Mouse (Mus musculus) heart, adult 2 months (tissue): ENCODE measurements around the gene Lamc2. TPM values are rescaled to one million over a fixed set of nuclear protein-coding genes. Genes with fewer than 3 reads are reported as not detected.

ENCODE experiments used
- DNase-seq, 2 experiments: peaks; one replicate each; pipeline ENCODE4 v3.0.0; 2021
- H3K27ac ChIP-seq: fragments of 200-600 bp; 2 replicates; pipeline ENCODE4 v1.8.1; 2022
- H3K27me3 ChIP-seq: fragments of 200-500 bp; 2 replicates; pipeline ENCODE4 v1.6.1; 2012; ENCODE audit warnings: mild to moderate bottlenecking, low read length, inconsistent platforms, mixed read lengths; ENCODE audit not compliant: control insufficient read depth, insufficient read depth
- H3K36me3 ChIP-seq: fragments of 200-500 bp; 2 replicates; pipeline ENCODE4 v1.6.1; 2012; ENCODE audit warnings: low read length, inconsistent platforms; ENCODE audit not compliant: control insufficient read depth, insufficient read depth
- H3K4me1 ChIP-seq: fragments of 200-500 bp; 2 replicates; pipeline ENCODE4 v1.6.1; 2011; ENCODE audit warnings: low read length; ENCODE audit not compliant: control insufficient read depth, insufficient read depth
- H3K4me3 ChIP-seq: fragments of 200-600 bp; 2 replicates; pipeline ENCODE4 v1.8.1; 2022
- H3K79me2 ChIP-seq: fragments of 200-500 bp; replicated peaks from 2 replicates; pipeline ENCODE4 v1.6.1; 2012; ENCODE audit warnings: mild to moderate bottlenecking, inconsistent platforms, low read length, moderate library complexity, mixed read lengths; ENCODE audit not compliant: control insufficient read depth, insufficient read depth
- H3K9ac ChIP-seq: fragments of 200-500 bp; 2 replicates; pipeline ENCODE4 v1.6.1; 2012; ENCODE audit warnings: low read depth, mild to moderate bottlenecking, control low read depth, inconsistent platforms, low read length, mixed read lengths
- CTCF ChIP-seq: fragments of 200-600 bp; IDR thresholded peaks from 2 replicates; pipeline ENCODE4 v1.8.1; 2022; ENCODE audit warnings: antibody characterized with exemption, mild to moderate bottlenecking, moderate library complexity
- EP300 ChIP-seq: fragments of 200-500 bp; IDR thresholded peaks from 2 replicates; pipeline ENCODE4 v1.6.1; 2011; ENCODE audit warnings: low read depth, low read length, control low read depth; ENCODE audit not compliant: insufficient read depth
- POLR2A ChIP-seq: fragments of 200-500 bp; IDR thresholded peaks from 2 replicates; pipeline ENCODE4 v1.6.1; 2011; ENCODE audit warnings: mild to moderate bottlenecking, low read depth, low read length, control low read depth; ENCODE audit not compliant: insufficient read depth
- WGBS: fragments of 180-500 bp; shearing (Covaris S2); methylation state at CpG from one replicate; pipeline ENCODE4 v1.1.7; 2018; 5-methylcytosine and 5-hydroxymethylcytosine counted together
- intact Hi-C: fragments of 180-260 bp; cut with DNase I; formaldehyde crosslinking; loops from one replicate; pipeline ENCODE4 v1.15.1; 2025
- polyA plus RNA-seq: library from polyadenylated mRNA; depleted of rRNA; stranded (reverse); fragments of >200 nt; gene quantifications from 2 replicates; pipeline ENCODE4 v1.2.3, GENCODE M21; 2012
- total RNA-seq, 2 experiments: library from RNA; stranded (reverse); gene quantifications; 2 replicates each; pipeline ENCODE4 v1.2.3; 2021

Lamc2 gene
- total and polyA plus RNA-seq, 3 experiments: 1.6 to 11.8 (median 9.3) TPM

- TF ChIP-seq CTCF: no peak
- TF ChIP-seq EP300: no peak
- TF ChIP-seq POLR2A: no peak
- 41% methylated on average over 3 of the region's 3 CpGs for WGBS
Observed at GRCm38 (mm10) chr1:153109836-153110235, 76.4 kb downstream of the Lamc2 start.

GRCm38 (mm10) chr1:153109346-153109745 lies 76.9 kb downstream of the Lamc2 start:
- no peak overlapping the region for H3K9ac ChIP-seq
- intact Hi-C loops: no loop called here
- no peak overlapping the region for H3K27ac ChIP-seq
- H3K36me3 ChIP-seq: no peaks in the 10 kb centered on the region
- H3K4me3 ChIP-seq: no peak overlapping the region
- peaks cover 2% of the 10 kb centered on the region; the same call in 1 of the 2 replicates for H3K4me1 ChIP-seq
- TF ChIP-seq POLR2A (no peak), CTCF (no peak), EP300 (no peak)
- no peaks in the 10 kb centered on the region for H3K27me3 ChIP-seq
- H3K79me2 ChIP-seq: no peaks in the 10 kb centered on the region
- 84% methylated on average over 5 of the region's 5 CpGs for WGBS
- DNase-seq: no peak

More at GRCm38 (mm10) chr1:153109836-153110235, 76.4 kb downstream of the Lamc2 start:
- no peak overlapping the region for H3K9ac ChIP-seq
- no peaks in the 10 kb centered on the region for H3K36me3 ChIP-seq
- DNase-seq: no peak
- no peak overlapping the region for H3K27ac ChIP-seq
- no peaks in the 10 kb centered on the region for H3K79me2 ChIP-seq
- H3K4me3 ChIP-seq: no peak overlapping the region
- peaks cover 2% of the 10 kb centered on the region; the same call in 1 of the 2 replicates for H3K4me1 ChIP-seq
- no peaks in the 10 kb centered on the region for H3K27me3 ChIP-seq
- intact Hi-C loops: no loop called here

DNA sequence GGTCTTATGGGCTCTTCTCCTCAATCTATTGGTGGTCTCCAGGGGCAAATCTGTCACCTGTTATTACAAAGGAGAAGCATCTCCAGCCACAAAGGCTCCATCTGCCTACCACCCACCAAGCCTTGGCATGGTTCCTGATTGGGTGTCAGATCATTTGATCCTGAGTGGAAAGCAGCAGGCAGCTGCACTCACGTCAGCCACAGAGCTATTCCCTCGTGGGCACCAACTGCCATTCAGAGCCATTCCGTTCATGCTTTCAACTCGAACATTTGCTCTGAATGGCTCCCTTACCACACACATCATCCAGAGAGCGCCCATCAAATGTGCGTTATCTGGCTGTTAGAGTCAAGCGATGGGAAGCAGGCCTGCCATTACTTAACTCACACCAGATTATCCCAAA lies 78.4 kb downstream of the Lamc2 start:
- no peak overlapping the region for H3K4me3 ChIP-seq
- H3K27ac ChIP-seq: no peak overlapping the region
- intact Hi-C loops: no loop called here
- no peaks in the 10 kb centered on the region for H3K27me3 ChIP-seq
- TF ChIP-seq POLR2A (no peak), EP300 (no peak), CTCF (no peak)
- H3K4me1 ChIP-seq: peaks cover 2% of the 10 kb centered on the region; the same call in 1 of the 2 replicates
- 69% methylated on average over 7 of the region's 7 CpGs for WGBS
- no peak for DNase-seq
- H3K9ac ChIP-seq: no peak overlapping the region
- no peaks in the 10 kb centered on the region for H3K79me2 ChIP-seq
- no peaks in the 10 kb centered on the region for H3K36me3 ChIP-seq

- Histone ChIP-seq H3K27me3 (no peaks in the 10 kb centered on the region), H3K79me2 (no peaks in the 10 kb centered on the region), H3K27ac (no peak overlapping the region), H3K4me1 (peaks cover 5% of the 10 kb centered on the region; the same call in 1 of the 2 replicates), H3K36me3 (no peaks in the 10 kb centered on the region), H3K9ac (no peak overlapping the region), H3K4me3 (no peak overlapping the region)
- DNase-seq: no peak
- 81% methylated on average over 12 of the region's 12 CpGs for WGBS
- intact Hi-C loops: loop anchor here (5.0 kb wide), 1 partner anchor 117 kb away; no protein-coding TSS in a partner anchor
- TF ChIP-seq EP300 (no peak), POLR2A (no peak), CTCF (no peak)
Observed at GRCm38 (mm10) chr1:153104804-153105203, 81.4 kb downstream of the Lamc2 start.

GRCm38 (mm10) chr1:153103186-153103554 lies 83.1 kb downstream of the Lamc2 start:
- Histone ChIP-seq H3K27ac (no peak overlapping the region), H3K4me3 (no peak overlapping the region), H3K9ac (no peak overlapping the region), H3K27me3 (no peaks in the 10 kb centered on the region), H3K79me2 (no peaks in the 10 kb centered on the region), H3K4me1 (peaks cover 4% of the 10 kb centered on the region; the same call in 1 of the 2 replicates), H3K36me3 (no peaks in the 10 kb centered on the region)
- TF ChIP-seq POLR2A (no peak), CTCF (no peak), EP300 (no peak)
- WGBS: 97% methylated on average over 8 of the region's 8 CpGs
- no peak for DNase-seq
- intact Hi-C loops: loop anchor here (5.0 kb wide), 1 partner anchor 119 kb away; no protein-coding TSS in a partner anchor

DNA sequence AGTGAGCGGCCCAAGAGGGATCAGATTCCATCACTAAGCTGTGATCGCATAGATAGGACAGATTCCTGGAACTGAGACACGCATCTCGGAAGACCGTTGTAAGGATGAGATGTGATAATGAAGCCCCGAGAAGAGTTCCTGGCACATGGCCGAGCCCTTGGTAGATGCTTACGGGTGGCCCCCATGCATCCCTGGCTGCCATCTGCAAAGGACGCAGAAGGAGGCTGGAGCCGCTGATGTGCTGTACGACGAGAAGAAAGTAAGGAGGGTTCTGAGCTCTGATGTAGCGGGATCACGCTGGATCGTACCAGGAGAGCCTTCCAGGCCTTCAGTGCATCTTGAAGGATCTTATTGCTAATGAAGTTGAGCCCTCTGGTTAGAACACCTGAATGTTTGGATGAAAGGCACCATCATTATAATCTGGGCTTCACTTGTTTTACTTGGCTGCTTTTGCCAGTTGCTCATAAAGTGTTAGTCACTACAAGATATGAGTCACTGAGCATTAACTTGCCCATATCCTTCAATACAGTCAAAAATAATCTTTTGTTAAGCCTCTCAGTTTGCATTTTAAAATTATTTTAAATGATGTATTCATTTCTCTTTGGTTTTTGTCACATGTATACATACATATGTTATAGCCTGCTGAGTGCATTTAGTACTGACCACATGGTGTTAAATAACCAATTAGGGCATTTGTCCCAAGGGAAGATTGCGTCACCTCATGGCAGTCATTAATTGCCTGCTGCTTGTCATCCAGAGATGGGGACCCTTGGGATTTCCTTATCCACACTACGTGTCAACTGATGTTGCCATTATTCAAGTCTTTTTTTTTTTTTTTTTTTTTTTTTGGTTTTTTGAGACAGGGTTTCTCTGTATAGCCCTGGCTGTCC lies 83.7 kb downstream of the Lamc2 start:
- H3K36me3 ChIP-seq: no peaks in the 10 kb centered on the region
- no peaks in the 10 kb centered on the region for H3K27me3 ChIP-seq
- TF ChIP-seq CTCF: no peak
- no peak for TF ChIP-seq POLR2A
- no peak for TF ChIP-seq EP300
- intact Hi-C loops: loop anchor here (1.0 to 5.0 kb wide), 2 partner anchors 120 to 284 kb away; no protein-coding TSS in a partner anchor
- H3K9ac ChIP-seq: no peak overlapping the region
- no peak overlapping the region for H3K4me3 ChIP-seq
- H3K79me2 ChIP-seq: no peaks in the 10 kb centered on the region
- peaks cover 4% of the 10 kb centered on the region; the same call in 1 of the 2 replicates for H3K4me1 ChIP-seq
- H3K27ac ChIP-seq: peak overlapping the region; percentile 14; the same call in 1 of the 2 replicates
- DNase-seq: no peak
- 90% methylated on average over 17 of the region's 17 CpGs for WGBS
